Mouse (Mus musculus) testis, adult 2 months (tissue): ENCODE data around the gene Ezh2. TPM values are rescaled to one million over a fixed set of nuclear protein-coding genes. Genes with fewer than 3 reads are reported as not detected.
"Not testable (repeated sequence)": the region's sequence is repeated elsewhere in the genome, so short reads cannot be mapped to it uniquely, and the experiment has no call there.

ENCODE experiments used
- H3K27ac ChIP-seq: fragments of 200-500 bp; 2 replicates; pipeline ENCODE4 v1.5.1; 2012; ENCODE audit warnings: low read depth, low read length; ENCODE audit not compliant: control insufficient read depth, insufficient read depth
- H3K27me3 ChIP-seq: fragments of 200-500 bp; 2 replicates; pipeline ENCODE4 v1.6.1; 2012; ENCODE audit warnings: mild to moderate bottlenecking, low read length, moderate library complexity; ENCODE audit not compliant: control insufficient read depth, insufficient read depth
- H3K36me3 ChIP-seq: fragments of 200-500 bp; 2 replicates; pipeline ENCODE4 v1.6.1; 2012; ENCODE audit warnings: mild to moderate bottlenecking, low read length; ENCODE audit not compliant: control insufficient read depth, insufficient read depth
- H3K4me1 ChIP-seq: fragments of 200-500 bp; 2 replicates; pipeline ENCODE4 v1.6.1; 2012; ENCODE audit warnings: low read length; ENCODE audit not compliant: control insufficient read depth, insufficient read depth
- H3K4me3 ChIP-seq: fragments of 200-500 bp; 2 replicates; pipeline ENCODE4 v1.5.1; 2012; ENCODE audit warnings: low read depth, mild to moderate bottlenecking, low read length, moderate library complexity, mixed read lengths; ENCODE audit not compliant: control insufficient read depth
- CTCF ChIP-seq: fragments of 200-500 bp; IDR thresholded peaks from 2 replicates; pipeline ENCODE4 v1.5.1; 2012; ENCODE audit warnings: low read depth, mild to moderate bottlenecking, inconsistent platforms, low read length, moderate library complexity; ENCODE audit not compliant: control insufficient read depth, insufficient read depth, insufficient replicate concordance
- POLR2A ChIP-seq: fragments of 200-500 bp; IDR thresholded peaks from 2 replicates; pipeline ENCODE4 v1.6.1; 2012; ENCODE audit warnings: low read depth, mild to moderate bottlenecking, inconsistent platforms, low read length, moderate library complexity; ENCODE audit not compliant: control insufficient read depth
- polyA plus RNA-seq: library from polyadenylated mRNA; depleted of rRNA; stranded (reverse); fragments of >200 nt; gene quantifications from 2 replicates; pipeline ENCODE4 v1.2.3, GENCODE M21; 2012; rRNA removed

Gene Ezh2
- 39.5 and 50.5 TPM in 2 replicates for polyA plus RNA-seq

GRCm38 (mm10) chr6:47594926-47595623 lies at the start of gene Ezh2:
Ezh2 (minus strand) TSS chr6:47595341.
- H3K36me3 ChIP-seq, result no peaks in the 10 kb centered on the region
- TF ChIP-seq POLR2A (peak; percentile 89), CTCF (no peak)
- peak within 1 kb of the TSS; percentile 88 for H3K4me3 ChIP-seq
- peak within 1 kb of the TSS; percentile 99 for H3K27ac ChIP-seq
- H3K4me1 ChIP-seq, result no peaks in the 10 kb centered on the region
- H3K27me3 ChIP-seq, result no peaks in the 10 kb centered on the region

- no peak overlapping the region for H3K27ac ChIP-seq
- TF ChIP-seq CTCF (no peak), POLR2A (no peak)
- no peaks in the 10 kb centered on the region for H3K27me3 ChIP-seq
- no peak overlapping the region for H3K4me3 ChIP-seq
- no peaks in the 10 kb centered on the region for H3K4me1 ChIP-seq
- no peaks in the 10 kb centered on the region for H3K36me3 ChIP-seq
These were observed 41.5 kb upstream of the Ezh2 start for GRCm38 (mm10) chr6:47636527-47637076.

GRCm38 (mm10) chr6:47635995-47636526 lies 40.9 kb upstream of the Ezh2 start:
- Histone ChIP-seq H3K36me3 (no peaks in the 10 kb centered on the region), H3K27me3 (no peaks in the 10 kb centered on the region), H3K27ac (no peak overlapping the region), H3K4me1 (no peaks in the 10 kb centered on the region), H3K4me3 (no peak overlapping the region)
- no peak for TF ChIP-seq POLR2A
- TF ChIP-seq CTCF, result no peak

DNA sequence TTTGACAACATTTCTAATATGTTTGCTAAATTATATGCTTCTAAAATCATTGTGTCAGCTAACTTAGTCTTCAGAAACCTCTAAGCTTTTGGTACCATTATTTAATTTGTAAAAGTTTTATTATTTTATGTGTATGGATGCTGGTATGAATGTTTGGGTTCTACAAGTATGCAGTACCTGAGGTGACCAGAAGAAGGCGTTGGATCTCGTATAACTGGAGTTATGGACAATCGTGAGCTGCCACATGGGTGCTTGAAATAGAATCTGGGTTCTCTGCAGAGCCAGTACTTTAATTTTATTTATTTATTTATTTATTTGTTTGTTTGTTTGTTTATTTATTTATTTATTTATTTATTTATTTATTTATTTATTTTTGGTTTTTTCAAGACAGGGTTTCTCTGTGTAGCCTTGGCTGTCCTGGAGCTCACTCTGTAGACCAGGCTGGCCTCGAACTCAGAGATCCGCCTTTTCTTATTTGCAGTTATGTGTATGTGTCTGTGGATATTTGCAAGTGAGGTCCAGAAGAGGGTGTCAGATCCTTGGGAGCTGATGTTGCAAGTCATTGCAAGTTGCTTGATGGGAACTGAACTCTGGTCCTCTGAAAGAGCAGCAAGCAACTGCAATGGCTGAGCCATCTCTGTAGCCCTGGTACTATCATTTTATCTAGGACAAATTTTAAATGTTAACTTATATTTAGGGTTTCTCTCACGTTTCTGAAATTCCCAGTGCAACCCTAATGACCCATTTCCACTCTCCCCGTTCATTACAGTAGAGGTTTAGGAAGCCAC lies 40.3 kb upstream of the Ezh2 start:
- H3K36me3 ChIP-seq, result no peaks in the 10 kb centered on the region
- no peaks in the 10 kb centered on the region for H3K4me1 ChIP-seq
- TF ChIP-seq CTCF, result no peak
- TF ChIP-seq POLR2A, result no peak
- no peak overlapping the region for H3K4me3 ChIP-seq
- H3K27ac ChIP-seq, result no peak overlapping the region
- no peaks in the 10 kb centered on the region for H3K27me3 ChIP-seq

DNA sequence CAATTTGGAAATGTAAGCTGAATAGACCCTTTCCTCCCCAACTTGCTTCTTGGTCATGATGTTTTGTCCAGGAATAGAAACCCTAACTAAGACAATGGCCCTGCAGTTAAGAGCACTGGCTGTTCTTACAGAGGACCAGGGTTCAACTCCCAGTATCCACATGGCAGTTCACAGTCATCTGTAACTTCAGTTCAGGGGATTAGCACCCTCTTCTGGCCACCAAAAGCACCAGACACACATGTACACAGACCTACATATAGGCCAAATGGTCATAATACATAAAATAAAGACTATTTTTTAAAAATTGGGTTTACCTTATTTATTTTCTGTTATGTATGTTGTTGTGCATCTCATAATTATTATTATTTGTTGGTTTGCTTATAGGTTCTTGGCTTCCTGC lies 38.3 kb upstream of the Ezh2 start:
- Histone ChIP-seq H3K36me3 (no peaks in the 10 kb centered on the region), H3K27me3 (no peaks in the 10 kb centered on the region), H3K27ac (no peak overlapping the region), H3K4me3 (no peak overlapping the region), H3K4me1 (no peaks in the 10 kb centered on the region)
- no peak for TF ChIP-seq POLR2A

DNA sequence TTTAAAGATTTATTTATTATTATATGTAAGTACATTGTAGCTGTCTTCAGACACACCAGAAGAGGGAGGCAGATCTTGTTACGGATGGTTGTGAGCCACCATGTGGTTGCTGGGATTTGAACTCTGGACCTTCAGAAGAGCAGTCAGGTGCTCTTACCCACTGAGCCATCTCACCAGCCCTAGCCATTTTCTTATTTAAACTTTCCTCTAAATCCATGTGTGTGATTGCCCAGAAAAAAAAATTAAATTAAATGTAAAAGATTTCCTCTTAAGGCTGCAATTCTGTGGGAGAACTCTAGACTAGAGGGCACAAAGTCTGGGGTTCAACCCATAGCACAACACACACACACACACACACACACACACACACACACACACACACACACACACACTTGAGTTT lies 34.9 kb upstream of the Ezh2 start:
- not testable (repeated sequence) for H3K4me1 ChIP-seq, H3K4me3 ChIP-seq, H3K36me3 ChIP-seq, H3K27ac ChIP-seq, H3K27me3 ChIP-seq

DNA sequence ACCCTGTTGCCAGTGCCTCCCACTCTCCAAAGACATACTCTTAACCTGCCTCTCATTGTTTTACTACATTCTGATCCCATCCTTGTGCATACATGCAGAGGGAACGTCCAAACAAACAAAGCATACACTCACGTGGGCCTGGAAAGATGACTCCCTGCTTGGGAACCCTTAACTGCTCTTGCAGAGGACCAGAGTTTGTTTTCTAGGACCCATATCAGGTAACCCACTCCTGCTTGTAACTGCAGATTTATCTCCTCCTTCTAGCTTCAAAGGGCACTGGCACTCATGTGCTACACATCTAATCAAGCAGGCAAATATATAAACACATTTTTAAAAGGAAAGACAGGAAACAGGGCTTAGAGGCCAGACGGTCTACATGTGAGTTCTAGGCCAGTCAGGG lies 32.8 kb upstream of the Ezh2 start:
- Histone ChIP-seq H3K4me1 (no peaks in the 10 kb centered on the region), H3K4me3 (no peak overlapping the region), H3K36me3 (no peaks in the 10 kb centered on the region), H3K27ac (no peak overlapping the region), H3K27me3 (no peaks in the 10 kb centered on the region)
- TF ChIP-seq CTCF (no peak), POLR2A (no peak)

GRCm38 (mm10) chr6:47626976-47627375 lies 31.8 kb upstream of the Ezh2 start:
- H3K36me3 ChIP-seq, H3K4me3 ChIP-seq, H3K4me1 ChIP-seq, H3K27ac ChIP-seq, H3K27me3 ChIP-seq: not testable (repeated sequence)
